ENCODE assay signal across 8 mouse cellular contexts in genomic region chr16:20642161-20642560, GRCm38 (mm10). TPM values are rescaled to one million over a fixed set of nuclear protein-coding genes. Genes with fewer than 3 reads are reported as not detected.
DNase-seq lines count a peak whose midpoint lies in the region; ATAC-seq and TF ChIP-seq lines count a peak whose summit lies in the region.

No protein-coding gene starts in this region.

- no peak overlapping the region for H3K27ac ChIP-seq in bone marrow, adult 2 months (ENCODE audit: control insufficient read depth, insufficient read depth, low read depth, low read length, poor library complexity)
- H3K27ac ChIP-seq in forebrain, embryonic 10.5 days, result no peak overlapping the region
- H3K27ac ChIP-seq in hindbrain, embryonic 11.5 days (ENCODE audit: low read depth, low read length), result no peak overlapping the region

- no peaks in the 10 kb centered on the region for H3K9me3 ChIP-seq in forebrain, embryonic 10.5 days
- no peaks in the 10 kb centered on the region for H3K9me3 ChIP-seq in hindbrain, embryonic 11.5 days (ENCODE audit: control insufficient read depth, low read length)

- no peaks in the 10 kb centered on the region for H3K4me1 ChIP-seq in bone marrow, adult 2 months (ENCODE audit: control insufficient read depth, insufficient read depth, low read length)
- peaks cover 4% of the 10 kb centered on the region; the same call in 1 of the 2 replicates for H3K4me1 ChIP-seq in forebrain, embryonic 10.5 days
- H3K4me1 ChIP-seq in hindbrain, embryonic 11.5 days (replicated peaks; ENCODE audit: control insufficient read depth, insufficient read depth, low read length), result no peaks in the 10 kb centered on the region; the same call in 1 of the 2 replicates

- no peak overlapping the region for H3K9ac ChIP-seq in hindbrain, embryonic 11.5 days (ENCODE audit: low read depth, low read length)

- ATAC-seq in hindbrain, embryonic 11.5 days (ENCODE audit: low FRiP score), result peak; percentile 59

- no peaks in the 10 kb centered on the region for H3K27me3 ChIP-seq in forebrain, embryonic 10.5 days (ENCODE audit: poor library complexity, severe bottlenecking)
- no peaks in the 10 kb centered on the region for H3K27me3 ChIP-seq in hindbrain, embryonic 11.5 days (ENCODE audit: control insufficient read depth, insufficient read depth, low read length)

- TF ChIP-seq CTCF in bone marrow, adult 2 months (IDR thresholded peaks at IDR 0.05; ENCODE audit: control insufficient read depth, insufficient read depth, low read length), result peak; percentile 63

- no peak overlapping the region for H3K4me2 ChIP-seq in hindbrain, embryonic 11.5 days (replicated peaks; ENCODE audit: low read depth, low read length)

- H3K36me3 ChIP-seq in forebrain, embryonic 10.5 days (replicated peaks), result no peaks in the 10 kb centered on the region
- no peaks in the 10 kb centered on the region for H3K36me3 ChIP-seq in hindbrain, embryonic 11.5 days (ENCODE audit: control insufficient read depth, insufficient read depth, low read length)

- DNase-seq in ES-CJ7 (ENCODE audit: low read depth, low spot score), result peak; percentile 60
- DNase-seq in forebrain, embryonic 10.5 days (ENCODE audit: extremely low spot score, low spot score), result peak; percentile 65
- DNase-seq in hindbrain, embryonic 11.5 days (ENCODE audit: low spot score), result peak; percentile 81
- peak; percentile 48 for DNase-seq in layer of hippocampus, adult 9-11 months
- DNase-seq in lung, postnatal 36 days, result peak; percentile 84
- DNase-seq in retina, postnatal 1 day, result peak; percentile 74
- peak; percentile 37 for DNase-seq in yolk sac, embryonic 10.5 days (ENCODE audit: low spot score)

- 2% methylated on average over 8 of the region's 8 CpGs for WGBS in bone marrow, adult 2 months
- WGBS in forebrain, embryonic 10.5 days, result under 1% methylated on average over 8 of the region's 8 CpGs
- WGBS in hindbrain, embryonic 11.5 days, result 3% methylated on average over 8 of the region's 8 CpGs

- H3K4me3 ChIP-seq in bone marrow, adult 2 months (replicated peaks; ENCODE audit: control insufficient read depth, low read depth, low read length), result no peak overlapping the region
- H3K4me3 ChIP-seq in forebrain, embryonic 10.5 days, result no peak overlapping the region
- no peak overlapping the region for H3K4me3 ChIP-seq in hindbrain, embryonic 11.5 days (ENCODE audit: low read depth, low read length)

- TF ChIP-seq POLR2A in bone marrow, adult 2 months (IDR thresholded peaks at IDR 0.05; ENCODE audit: borderline replicate concordance, control insufficient read depth, low read depth, low read length), result no peak

RNA-seq across cellular contexts. Expression of gene Psmd2, which starts 9.3 kb away (rescaled TPM):
- 194 and 227 TPM in 2 replicates for polyA plus RNA-seq in bone marrow, adult 2 months (2011; ENCODE audit: insufficient read depth, insufficient read length, low replicate concordance, missing spikeins)
- polyA plus RNA-seq in forebrain, embryonic 10.5 days (2016; fragmentation: Nextera tagmentation; extraction: Ambion mirVana), result 544 and 556 TPM in 2 replicates
- 427 and 504 TPM in 2 replicates for polyA plus RNA-seq in hindbrain, embryonic 11.5 days (2014; fragmentation: Nextera tagmentation; extraction: Ambion mirVana)

RNA-seq across cellular contexts. Expression of gene Ece2, which starts 12.5 kb away (rescaled TPM):
- not detected in 2 replicates for polyA plus RNA-seq in bone marrow, adult 2 months (2011; ENCODE audit: insufficient read depth, insufficient read length, low replicate concordance, missing spikeins)
- polyA plus RNA-seq in forebrain, embryonic 10.5 days (2016; fragmentation: Nextera tagmentation; extraction: Ambion mirVana), result 4.3 and 5.1 TPM in 2 replicates
- 3.1 and 3.5 TPM in 2 replicates for polyA plus RNA-seq in hindbrain, embryonic 11.5 days (2014; fragmentation: Nextera tagmentation; extraction: Ambion mirVana)

RNA-seq across cellular contexts. Expression of gene Camk2n2, which starts 21.1 kb away (rescaled TPM):
- polyA plus RNA-seq in bone marrow, adult 2 months (2011; ENCODE audit: insufficient read depth, insufficient read length, low replicate concordance, missing spikeins), result 1.3 TPM in 1 of 2 replicates, not detected in the other
- polyA plus RNA-seq in forebrain, embryonic 10.5 days (2016; fragmentation: Nextera tagmentation; extraction: Ambion mirVana), result 2.4 and 2.5 TPM in 2 replicates
- 6.0 and 6.2 TPM in 2 replicates for polyA plus RNA-seq in hindbrain, embryonic 11.5 days (2014; fragmentation: Nextera tagmentation; extraction: Ambion mirVana)

RNA-seq across cellular contexts. Expression of gene Eif4g1, which starts 26.0 kb away (rescaled TPM):
- 90.4 and 125 TPM in 2 replicates for polyA plus RNA-seq in bone marrow, adult 2 months (2011; ENCODE audit: insufficient read depth, insufficient read length, low replicate concordance, missing spikeins)
- 254 TPM in 2 replicates for polyA plus RNA-seq in forebrain, embryonic 10.5 days (2016; fragmentation: Nextera tagmentation; extraction: Ambion mirVana)
- polyA plus RNA-seq in hindbrain, embryonic 11.5 days (2014; fragmentation: Nextera tagmentation; extraction: Ambion mirVana), result 140 and 173 TPM in 2 replicates

RNA-seq across cellular contexts. Expression of gene Alg3, which starts 30.6 kb away (rescaled TPM):
- 7.5 and 11.3 TPM in 2 replicates for polyA plus RNA-seq in bone marrow, adult 2 months (2011; ENCODE audit: insufficient read depth, insufficient read length, low replicate concordance, missing spikeins)
- polyA plus RNA-seq in forebrain, embryonic 10.5 days (2016; fragmentation: Nextera tagmentation; extraction: Ambion mirVana), result 61.9 and 62.6 TPM in 2 replicates
- 54.1 and 54.5 TPM in 2 replicates for polyA plus RNA-seq in hindbrain, embryonic 11.5 days (2014; fragmentation: Nextera tagmentation; extraction: Ambion mirVana)
